In genomic region chr19:42655006-42655405, GRCm38 (mm10) we compare ENCODE assay signal across 9 mouse cellular contexts. TPM values are rescaled to one million over a fixed set of nuclear protein-coding genes. Genes with fewer than 3 reads are reported as not detected.
DNase-seq lines count a peak whose midpoint lies in the region; ATAC-seq and TF ChIP-seq lines count a peak whose summit lies in the region.
"Had no signal": no experiment of that assay in that cellular context is flagged by ENCODE, and none has a peak within 500 bp of the region (broad histone marks: within the 10 kb centered on the region; RNA-seq: fewer than 3 reads in every experiment).

No protein-coding gene starts in this region.

- no peak for ATAC-seq in kidney, embryonic 14.5 days (ENCODE audit: low FRiP score, low TSS enrichment)
- ATAC-seq in forebrain, postnatal 0 days = peak; percentile 35; the same call in 1 of the 2 replicates
- peak; percentile 46 for ATAC-seq in hindbrain, embryonic 15.5 days (ENCODE audit: low FRiP score, low read depth)
- peak; percentile 54; the same call in 1 of the 2 replicates for ATAC-seq in midbrain, embryonic 15.5 days (replicated peaks)

- WGBS in kidney, embryonic 14.5 days = 57% methylated on average over 1 of the region's 1 CpGs
- 56% methylated on average over 1 of the region's 1 CpGs for WGBS in forebrain, postnatal 0 days
- 65% methylated on average over 1 of the region's 1 CpGs for WGBS in hindbrain, embryonic 15.5 days
- 57% methylated on average over 1 of the region's 1 CpGs for WGBS in midbrain, embryonic 15.5 days

- H3K4me2 ChIP-seq in kidney, embryonic 14.5 days (replicated peaks; ENCODE audit: low read depth, low read length) = no peak overlapping the region
- H3K4me2 ChIP-seq in forebrain, postnatal 0 days (ENCODE audit: low read depth) = no peak overlapping the region
- no peak overlapping the region for H3K4me2 ChIP-seq in hindbrain, embryonic 15.5 days
- H3K4me2 ChIP-seq in midbrain, embryonic 15.5 days = no peak overlapping the region
- H3K4me2 ChIP-seq: liver, embryonic 13.5 days had no signal

- H3K27me3 ChIP-seq in kidney, embryonic 14.5 days (ENCODE audit: control insufficient read depth, insufficient read depth, low read length) = no peaks in the 10 kb centered on the region
- H3K27me3 ChIP-seq in forebrain, postnatal 0 days (ENCODE audit: insufficient read depth, low read length) = no peaks in the 10 kb centered on the region
- peaks cover 26% of the 10 kb centered on the region; the same call in 1 of the 2 replicates for H3K27me3 ChIP-seq in hindbrain, embryonic 15.5 days
- H3K27me3 ChIP-seq in midbrain, embryonic 15.5 days (replicated peaks) = peaks cover 20% of the 10 kb centered on the region
- H3K27me3 ChIP-seq: liver, embryonic 13.5 days had no signal

- peak; percentile 83 for TF ChIP-seq CTCF in forebrain, postnatal 0 days (IDR thresholded peaks at IDR 0.05; ENCODE audit: low read depth)
- TF ChIP-seq CTCF in left cerebral cortex, adult 2 months (IDR thresholded peaks at IDR 0.05) = peak; percentile 77

- peak; percentile 45 for DNase-seq in kidney, adult 11 months
- peak; percentile 5 for DNase-seq in c-Kit-positive CD71-positive TER-119-positive erythroid progenitor cells, embryonic 14.5 days (ENCODE audit: low spot score)
- peak; percentile 65 for DNase-seq in forebrain, postnatal 0 days
- DNase-seq in left cerebral cortex, adult 2 months (ENCODE audit: extremely low spot score in 1 of 2, low spot score in 2 of 2) = peak; percentile 71 to 77
- DNase-seq in thymus, postnatal 0 days (ENCODE audit: low spot score) = peak; percentile 5
- DNase-seq: liver, embryonic 13.5 days had no signal

- no peak overlapping the region for H3K9ac ChIP-seq in kidney, embryonic 14.5 days (ENCODE audit: low read depth, low read length)
- no peak overlapping the region for H3K9ac ChIP-seq in forebrain, postnatal 0 days
- no peak overlapping the region for H3K9ac ChIP-seq in hindbrain, embryonic 15.5 days
- H3K9ac ChIP-seq in midbrain, embryonic 15.5 days = no peak overlapping the region
- H3K9ac ChIP-seq: liver, embryonic 13.5 days had no signal

- no peaks in the 10 kb centered on the region for H3K9me3 ChIP-seq in kidney, embryonic 14.5 days (ENCODE audit: control insufficient read depth, low read length)
- H3K9me3 ChIP-seq in forebrain, postnatal 0 days (ENCODE audit: low read length) = no peaks in the 10 kb centered on the region
- no peaks in the 10 kb centered on the region for H3K9me3 ChIP-seq in hindbrain, embryonic 15.5 days
- H3K9me3 ChIP-seq in midbrain, embryonic 15.5 days = no peaks in the 10 kb centered on the region
- H3K9me3 ChIP-seq: liver, embryonic 13.5 days had no signal

- H3K27ac ChIP-seq in kidney, embryonic 14.5 days (ENCODE audit: low read depth, low read length) = no peak overlapping the region
- no peak overlapping the region for H3K27ac ChIP-seq in forebrain, postnatal 0 days (ENCODE audit: low read depth, low read length)
- no peak overlapping the region for H3K27ac ChIP-seq in hindbrain, embryonic 15.5 days (replicated peaks)
- no peak overlapping the region for H3K27ac ChIP-seq in left cerebral cortex, adult 2 months
- no peak overlapping the region for H3K27ac ChIP-seq in midbrain, embryonic 15.5 days
- H3K27ac ChIP-seq: liver, embryonic 13.5 days had no signal

- peaks cover 15% of the 10 kb centered on the region for H3K4me1 ChIP-seq in kidney, embryonic 14.5 days (ENCODE audit: control insufficient read depth, insufficient read depth, low read length)
- no peaks in the 10 kb centered on the region for H3K4me1 ChIP-seq in forebrain, postnatal 0 days (ENCODE audit: insufficient read depth)
- H3K4me1 ChIP-seq in hindbrain, embryonic 15.5 days (replicated peaks) = peaks cover 11% of the 10 kb centered on the region; the same call in 1 of the 2 replicates
- peaks cover 13% of the 10 kb centered on the region for H3K4me1 ChIP-seq in midbrain, embryonic 15.5 days

- no peaks in the 10 kb centered on the region for H3K36me3 ChIP-seq in kidney, embryonic 14.5 days (ENCODE audit: control insufficient read depth, insufficient read depth, low read length)
- no peaks in the 10 kb centered on the region for H3K36me3 ChIP-seq in forebrain, postnatal 0 days (ENCODE audit: insufficient read depth)
- no peaks in the 10 kb centered on the region for H3K36me3 ChIP-seq in hindbrain, embryonic 15.5 days
- H3K36me3 ChIP-seq in midbrain, embryonic 15.5 days (replicated peaks) = no peaks in the 10 kb centered on the region
- H3K36me3 ChIP-seq: liver, embryonic 13.5 days had no signal

- intact Hi-C loops in left cerebral cortex, adult 2 months (cut with DNase I) = loop anchor here (1.0 to 10.0 kb wide), 3 partner anchors 66 to 440 kb away; no protein-coding TSS in a partner anchor

- no peak overlapping the region for H3K4me3 ChIP-seq in kidney, embryonic 14.5 days (ENCODE audit: low read length)
- no peak overlapping the region for H3K4me3 ChIP-seq in forebrain, postnatal 0 days (ENCODE audit: low read depth, low read length)
- H3K4me3 ChIP-seq in hindbrain, embryonic 15.5 days = no peak overlapping the region
- H3K4me3 ChIP-seq in left cerebral cortex, adult 2 months = no peak overlapping the region
- no peak overlapping the region for H3K4me3 ChIP-seq in midbrain, embryonic 15.5 days
- H3K4me3 ChIP-seq: liver, embryonic 13.5 days had no signal

RNA-seq across cellular contexts. Expression of gene Loxl4, which starts 42.4 kb away (rescaled TPM):
- 0.93 and 1.9 TPM in 2 replicates for polyA plus RNA-seq in kidney, embryonic 14.5 days (2014; fragmentation: Nextera tagmentation; extraction: Ambion mirVana)
- total RNA-seq in forebrain, postnatal 0 days (2014; rRNA removed) = 0.46 and 1.5 TPM in 2 replicates
- polyA plus RNA-seq in forebrain, postnatal 0 days (2015; fragmentation: Nextera tagmentation; extraction: Ambion mirVana) = 0.15 TPM in 1 of 2 replicates, not detected in the other
- 0.24 TPM in 1 of 2 replicates, not detected in the other for polyA plus RNA-seq in hindbrain, embryonic 15.5 days (2015; fragmentation: Nextera tagmentation; extraction: Ambion mirVana)
- under 1 TPM; 0.20 to 0.35 TPM for total RNA-seq in left cerebral cortex, adult 2 months (2021)
- 0.14 TPM in 2 replicates for polyA plus RNA-seq in midbrain, embryonic 15.5 days (2015; fragmentation: Nextera tagmentation; extraction: Ambion mirVana)
- 0.43 and 0.68 TPM in 2 replicates for polyA plus RNA-seq in thymus, postnatal 0 days (2015; fragmentation: Nextera tagmentation; extraction: Ambion mirVana)

Comparison
In these comparisons a context has a peak if more than half of its experiments do, and no peak if none do; other contexts are left out.
1. DNase-seq: peak in every context shown above with its lines; median percentile 74 in left cerebral cortex, adult 2 months; 65 in forebrain, postnatal 0 days; 45 in kidney, adult 11 months; 5 in c-Kit-positive CD71-positive TER-119-positive erythroid progenitor cells, embryonic 14.5 days; 5 in thymus, postnatal 0 days.